Mouse (Mus musculus) liver, adult 2 months (tissue): Measurements from ENCODE around the gene Rpap1. TPM values are rescaled to one million over a fixed set of nuclear protein-coding genes. Genes with fewer than 3 reads are reported as not detected.

Experiments
- DNase-seq: peaks from one replicate; pipeline ENCODE4 v3.0.0-alpha.2; 2011; ENCODE audit warnings: low read depth, low spot score; ENCODE audit errors: extremely low read depth
- H3K27ac ChIP-seq: fragments of 200-500 bp; replicated peaks from 2 replicates; pipeline ENCODE4 v1.5.1; 2012; ENCODE audit warnings: low read depth, mild to moderate bottlenecking, control low read depth, inconsistent platforms, low read length; ENCODE audit not compliant: insufficient read depth
- H3K27me3 ChIP-seq: fragments of 200-500 bp; 2 replicates; pipeline ENCODE4 v1.6.1; 2012; ENCODE audit warnings: mild to moderate bottlenecking, moderate library complexity, low read length, inconsistent platforms; ENCODE audit not compliant: control insufficient read depth, insufficient read depth
- H3K36me3 ChIP-seq: fragments of 200-500 bp; 2 replicates; pipeline ENCODE4 v1.6.1; 2012; ENCODE audit warnings: low read length, inconsistent platforms; ENCODE audit not compliant: control insufficient read depth, insufficient read depth
- H3K4me1 ChIP-seq: fragments of 200-500 bp; 2 replicates; pipeline ENCODE4 v1.6.1; 2011; ENCODE audit warnings: low read length; ENCODE audit not compliant: control insufficient read depth, insufficient read depth
- H3K4me3 ChIP-seq: fragments of 200-500 bp; 2 replicates; pipeline ENCODE4 v1.5.1; 2011; ENCODE audit warnings: low read depth, mild to moderate bottlenecking, control low read depth, low read length, moderate library complexity; ENCODE audit not compliant: insufficient read depth
- H3K79me2 ChIP-seq: fragments of 200-500 bp; 2 replicates; pipeline ENCODE4 v1.6.1; 2012; ENCODE audit warnings: inconsistent platforms, mild to moderate bottlenecking, low read length, moderate library complexity; ENCODE audit not compliant: control insufficient read depth, insufficient read depth
- H3K9ac ChIP-seq: fragments of 200-500 bp; 2 replicates; pipeline ENCODE4 v1.6.1; 2012; ENCODE audit warnings: low read depth, mild to moderate bottlenecking, control low read depth, inconsistent platforms, low read length
- CTCF ChIP-seq: fragments of 200-500 bp; IDR thresholded peaks from 2 replicates; pipeline ENCODE4 v1.5.1; 2011; ENCODE audit warnings: low read depth, low read length, control low read depth
- POLR2A ChIP-seq: fragments of 200-500 bp; IDR thresholded peaks from 2 replicates; pipeline ENCODE4 v1.6.1; 2011; ENCODE audit warnings: low read length, control low read depth; ENCODE audit not compliant: insufficient read depth; ENCODE audit errors: extremely low read depth
- WGBS: fragments of 180-500 bp; shearing (Covaris S2); methylation state at CpG from one replicate; pipeline ENCODE4 v1.1.7; 2018; 5-methylcytosine and 5-hydroxymethylcytosine counted together
- polyA plus RNA-seq: library from polyadenylated mRNA; depleted of rRNA; stranded (reverse); fragments of >200 nt; gene quantifications from 2 replicates; pipeline ENCODE4 v1.2.3, GENCODE M21; 2012
- total RNA-seq: library from RNA; depleted of rRNA; stranded (reverse); fragments of >200 nt; gene quantifications from 2 replicates; pipeline ENCODE4 v1.2.3, GENCODE M21; 2014

Rpap1 gene
- total and polyA plus RNA-seq, 2 experiments = 2.4 to 10.5 TPM

DNA sequence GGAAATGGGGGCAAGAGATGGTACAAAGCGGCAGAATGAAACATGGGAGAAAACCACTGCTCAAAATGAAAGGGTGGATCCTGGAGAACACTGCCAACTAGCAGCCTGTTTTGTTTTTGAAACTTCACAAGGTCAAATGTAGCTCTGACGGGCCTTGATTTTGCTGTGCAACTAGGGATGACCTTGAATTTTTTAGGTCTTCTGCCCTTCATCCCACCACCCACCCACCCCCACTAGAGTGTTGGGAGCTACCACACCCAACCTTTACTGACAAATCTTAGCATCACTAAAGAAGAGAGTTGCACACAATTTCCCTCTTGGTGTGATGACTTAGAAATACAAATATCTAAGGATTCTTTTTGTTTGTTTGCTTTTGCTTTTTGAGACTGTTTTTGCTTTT, 2.7 kb upstream of the Rpap1 start:
- Histone ChIP-seq H3K4me1 (peaks cover 2% of the 10 kb centered on the region; the same call in 1 of the 2 replicates), H3K79me2 (no peaks in the 10 kb centered on the region), H3K4me3 (no peak overlapping the region), H3K27ac (no peak overlapping the region), H3K36me3 (no peaks in the 10 kb centered on the region), H3K27me3 (no peaks in the 10 kb centered on the region; the same call in 1 of the 2 replicates), H3K9ac (no peak overlapping the region)
- TF ChIP-seq POLR2A = no peak
- no peak for TF ChIP-seq CTCF
- WGBS = 87% methylated on average over 2 of the region's 2 CpGs
- DNase-seq = no peak

DNA sequence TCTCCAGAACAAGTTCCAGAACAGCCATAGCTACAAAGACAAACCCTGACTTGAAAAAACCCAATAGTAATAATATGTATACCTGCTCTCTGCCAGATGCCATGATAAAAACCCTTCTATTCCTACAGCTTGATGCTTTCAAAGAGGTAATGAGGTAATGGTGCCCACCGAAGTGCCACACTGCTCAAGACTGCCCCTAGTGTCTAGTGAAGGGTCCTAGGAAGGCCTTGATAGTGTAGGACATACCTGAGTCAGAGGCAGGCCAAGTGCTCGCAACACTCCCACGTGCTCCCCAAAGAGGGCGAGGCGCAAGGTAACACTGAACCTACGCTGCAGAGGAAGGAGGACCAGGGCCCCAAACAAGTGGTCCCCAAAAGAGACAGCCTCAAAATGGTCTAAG, 20.1 kb downstream of the Rpap1 start:
- no peak for TF ChIP-seq POLR2A
- peak; percentile 17; the same call in 1 of the 2 replicates for TF ChIP-seq CTCF
- H3K27ac ChIP-seq = no peak overlapping the region
- no peak overlapping the region for H3K4me3 ChIP-seq
- no peaks in the 10 kb centered on the region for H3K79me2 ChIP-seq
- H3K36me3 ChIP-seq = peaks cover 3% of the 10 kb centered on the region; the same call in 1 of the 2 replicates
- H3K4me1 ChIP-seq = no peaks in the 10 kb centered on the region
- no peaks in the 10 kb centered on the region for H3K27me3 ChIP-seq
- no peak overlapping the region for H3K9ac ChIP-seq
- 93% methylated on average over 6 of the region's 6 CpGs for WGBS
- DNase-seq = no peak

GRCm38 (mm10) chr2:119763924-119764323, 23.4 kb downstream of the Rpap1 start:
- no peaks in the 10 kb centered on the region for H3K4me1 ChIP-seq
- H3K4me3 ChIP-seq = no peak overlapping the region
- no peak overlapping the region for H3K27ac ChIP-seq
- 94% methylated on average over 4 of the region's 4 CpGs for WGBS
- H3K36me3 ChIP-seq = peaks cover 2% of the 10 kb centered on the region; the same call in 1 of the 2 replicates
- H3K79me2 ChIP-seq = no peaks in the 10 kb centered on the region
- no peak for DNase-seq
- H3K9ac ChIP-seq = no peak overlapping the region
- peaks cover 3% of the 10 kb centered on the region; the same call in 1 of the 2 replicates for H3K27me3 ChIP-seq
- TF ChIP-seq POLR2A = no peak
- TF ChIP-seq CTCF = no peak

GRCm38 (mm10) chr2:119762276-119762675, 25.1 kb downstream of the Rpap1 start:
- H3K36me3 ChIP-seq = peaks cover 2% of the 10 kb centered on the region; the same call in 1 of the 2 replicates
- no peak overlapping the region for H3K4me3 ChIP-seq
- WGBS = 67% methylated on average over 1 of the region's 1 CpGs
- peaks cover 11% of the 10 kb centered on the region for H3K27me3 ChIP-seq
- H3K79me2 ChIP-seq = no peaks in the 10 kb centered on the region
- no peak overlapping the region for H3K27ac ChIP-seq
- TF ChIP-seq CTCF (no peak), POLR2A (no peak)
- H3K9ac ChIP-seq = no peak overlapping the region
- H3K4me1 ChIP-seq = peaks cover 7% of the 10 kb centered on the region; the same call in 1 of the 2 replicates
- no peak for DNase-seq

DNA sequence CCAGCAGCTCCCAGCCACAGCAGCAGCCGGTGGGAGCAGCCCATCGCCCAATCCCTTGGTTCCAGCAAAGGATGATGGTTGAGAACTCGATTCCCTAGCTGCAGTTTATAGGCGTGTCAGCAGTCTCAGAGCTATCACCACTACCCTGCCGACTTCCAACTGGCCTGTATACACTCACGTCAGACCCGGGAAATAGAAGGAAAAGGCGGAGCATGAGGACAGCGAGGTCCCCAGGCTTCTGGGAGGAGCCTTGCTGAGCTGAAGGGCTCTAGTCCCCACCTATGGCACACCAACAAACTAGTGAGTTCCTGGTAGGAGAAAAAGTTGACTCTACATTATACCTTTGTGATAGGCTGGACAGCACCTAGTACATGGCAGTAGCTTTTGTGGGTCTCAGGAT, 27.1 kb downstream of the Rpap1 start, which contains the start of gene Ltk:
Gene Ltk (minus strand): TSS at position 181 of the 400 bp plus-strand sequence.
- Histone ChIP-seq H3K79me2 (no peaks in the 10 kb centered on the region), H3K4me3 (no peak within 1 kb of the TSS), H3K4me1 (peaks cover 7% of the 10 kb centered on the region; the same call in 1 of the 2 replicates), H3K36me3 (no peaks in the 10 kb centered on the region), H3K27me3 (peaks cover 11% of the 10 kb centered on the region), H3K9ac (no peak within 1 kb of the TSS), H3K27ac (no peak within 1 kb of the TSS)
- DNase-seq = no peak
- WGBS = 36% methylated on average over 9 of the region's 9 CpGs
- no peak for TF ChIP-seq CTCF
- no peak for TF ChIP-seq POLR2A

- peaks cover 11% of the 10 kb centered on the region for H3K27me3 ChIP-seq
- peaks cover 7% of the 10 kb centered on the region; the same call in 1 of the 2 replicates for H3K4me1 ChIP-seq
- peak overlapping the region; percentile 61; the same call in 1 of the 2 replicates for H3K4me3 ChIP-seq
- H3K36me3 ChIP-seq = no peaks in the 10 kb centered on the region
- H3K9ac ChIP-seq = no peak overlapping the region
- TF ChIP-seq POLR2A (no peak), CTCF (no peak)
- 11% methylated on average over 44 of the region's 44 CpGs for WGBS
- H3K27ac ChIP-seq = no peak overlapping the region
- DNase-seq = no peak
- no peaks in the 10 kb centered on the region for H3K79me2 ChIP-seq
These were observed 28.2 kb downstream of the Rpap1 start for GRCm38 (mm10) chr2:119758844-119759835.
